Mouse (Mus musculus): Measurements from ENCODE around the gene Tbcd.

DNA sequence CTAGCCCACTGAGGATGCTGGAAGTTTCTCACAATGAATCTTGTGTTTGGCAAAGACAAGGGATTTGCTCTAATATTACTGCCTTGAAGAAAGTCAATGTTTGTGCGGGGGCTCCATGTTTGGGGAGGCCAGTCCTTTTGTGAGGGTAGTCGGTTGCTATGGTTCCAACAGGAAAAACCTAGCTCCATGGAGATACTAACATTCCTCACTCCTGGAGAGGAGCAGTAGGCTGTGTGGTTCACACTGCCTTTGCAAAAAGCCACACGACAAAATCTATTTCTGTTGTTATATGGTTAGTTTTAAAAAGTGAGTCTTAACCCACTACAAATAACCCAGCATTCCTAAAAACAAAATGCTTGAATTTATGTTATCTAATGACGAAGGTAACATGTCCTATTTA, 201.9 kb downstream of the Tbcd start:
- TF ChIP-seq CTCF (IDR thresholded peaks at IDR 0.05; ENCODE audit: insufficient read depth, low read depth, low read length) (no peak), POLR2A (IDR thresholded peaks at IDR 0.05; ENCODE audit: insufficient read depth, low read depth, low read length) (no peak)
